Mouse (Mus musculus) lung, embryonic 14.5 days (tissue): Measurements from ENCODE around the gene Fryl. TPM values are rescaled to one million over a fixed set of nuclear protein-coding genes. Genes with fewer than 3 reads are reported as not detected.

ENCODE experiments used
- ATAC-seq: fragments of 200-750 bp; cut with Nextera tagmentation; 2 replicates; pipeline ENCODE4 v1.8.0; 2017; ENCODE audit warnings: mild to moderate bottlenecking, moderate TSS enrichment, moderate library complexity; ENCODE audit not compliant: insufficient read depth
- DNase-seq: peaks from one replicate; pipeline ENCODE4 v3.0.0-alpha.2; 2015
- H3K27ac ChIP-seq: fragments of 300-500 bp; sonication (generic); 2 replicates; pipeline ENCODE4 v1.5.1; 2014; ENCODE audit warnings: low read depth, mild to moderate bottlenecking, moderate library complexity
- H3K27me3 ChIP-seq: fragments of 300-500 bp; sonication (generic); 2 replicates; pipeline ENCODE4 v1.6.1; 2014; ENCODE audit warnings: low read length, control low read depth; ENCODE audit not compliant: insufficient read depth
- H3K36me3 ChIP-seq: fragments of 300-500 bp; sonication (generic); 2 replicates; pipeline ENCODE4 v1.6.1; 2014; ENCODE audit warnings: control low read depth; ENCODE audit not compliant: insufficient read depth
- H3K4me1 ChIP-seq: fragments of 300-500 bp; sonication (generic); 2 replicates; pipeline ENCODE4 v1.6.1; 2014; ENCODE audit warnings: antibody characterized with exemption, control low read depth; ENCODE audit not compliant: insufficient read depth
- H3K4me2 ChIP-seq: fragments of 300-500 bp; sonication (generic); 2 replicates; pipeline ENCODE4 v1.6.1; 2014; ENCODE audit warnings: mild to moderate bottlenecking
- H3K4me3 ChIP-seq: fragments of 300-500 bp; sonication (generic); 2 replicates; pipeline ENCODE4 v1.5.1; 2014; ENCODE audit warnings: low read depth, low read length
- H3K9ac ChIP-seq: fragments of 300-500 bp; sonication (generic); 2 replicates; pipeline ENCODE4 v1.6.1; 2014
- H3K9me3 ChIP-seq: fragments of 300-500 bp; sonication (generic); 2 replicates; pipeline ENCODE4 v1.6.1; 2016; ENCODE audit warnings: low read depth, low read length, control low read depth
- CTCF ChIP-seq: IDR thresholded peaks from 2 replicates; pipeline ENCODE4 v1.5.1; 2016; ENCODE audit warnings: antibody characterized with exemption, low read depth
- WGBS: fragments of 180-500 bp; shearing (Covaris S2); extraction: QIAGEN DNeasy Blood & Tissue Kit; methylation state at CpG from one replicate; pipeline ENCODE4 v1.1.7; 2014; 5-methylcytosine and 5-hydroxymethylcytosine counted together
- polyA plus RNA-seq: library from polyadenylated mRNA; unstranded; fragments of >200 nt; fragmentation: Nextera tagmentation; extraction: Ambion mirVana; gene quantifications from 2 replicates; pipeline ENCODE4 v1.2.1, GENCODE M21; 2014

Gene Fryl
- polyA plus RNA-seq, 1 experiment from 2014 or later = 22.6 TPM

DNA sequence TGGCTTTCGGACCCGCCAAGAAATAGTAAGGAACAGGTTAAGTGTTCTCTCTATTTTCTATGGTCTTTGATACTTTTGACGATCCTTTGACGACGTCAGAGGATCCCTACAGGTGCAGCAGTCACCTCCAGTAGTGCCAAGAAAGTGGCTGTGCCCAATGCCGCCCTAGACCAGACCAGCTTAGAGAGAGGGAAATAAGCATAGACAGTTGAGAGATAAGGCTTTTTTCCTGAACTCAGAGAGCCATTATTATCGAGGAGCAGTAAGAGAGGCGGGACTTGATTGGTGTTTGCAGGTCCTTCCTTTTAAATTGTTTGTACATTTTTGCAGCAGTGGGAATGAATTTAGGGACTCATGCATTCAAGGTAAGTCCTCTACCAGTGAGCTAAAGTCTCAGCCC, 1.3 kb upstream of the Fryl start:
- peak overlapping the region; percentile 91; the same call in 1 of the 2 replicates for H3K4me3 ChIP-seq
- 52% methylated on average over 8 of the region's 8 CpGs for WGBS
- no peaks in the 10 kb centered on the region for H3K36me3 ChIP-seq
- H3K9me3 ChIP-seq = no peaks in the 10 kb centered on the region
- H3K4me2 ChIP-seq = peak overlapping the region; percentile 77
- H3K9ac ChIP-seq = no peak overlapping the region
- no peak overlapping the region for H3K27ac ChIP-seq
- no peaks in the 10 kb centered on the region for H3K4me1 ChIP-seq
- no peak for ATAC-seq
- no peak for DNase-seq
- no peak for TF ChIP-seq CTCF
- no peaks in the 10 kb centered on the region for H3K27me3 ChIP-seq

DNA sequence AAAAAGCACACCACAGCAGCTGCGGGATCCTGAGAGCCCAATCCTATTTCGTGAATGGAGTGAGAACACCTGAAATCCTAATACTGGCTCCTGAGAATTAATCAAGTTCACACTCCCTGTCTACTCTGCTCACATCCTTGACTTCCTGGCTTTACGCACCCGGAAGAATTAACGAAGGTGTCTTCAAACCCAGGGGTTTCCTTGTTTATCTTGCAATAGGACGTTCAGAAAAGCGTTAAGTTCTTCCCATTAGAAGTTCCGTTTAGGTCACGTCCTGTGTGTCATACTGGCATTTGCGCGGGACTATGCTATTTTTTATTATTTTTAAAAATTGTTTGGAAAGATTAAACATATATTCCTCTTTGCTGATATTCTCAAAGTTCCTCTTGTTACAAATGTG, 677 bp upstream of the Fryl start:
- DNase-seq = no peak
- WGBS = 1% methylated on average over 11 of the region's 11 CpGs
- Histone ChIP-seq H3K4me3 (peak overlapping the region; percentile 91), H3K36me3 (no peaks in the 10 kb centered on the region), H3K4me1 (no peaks in the 10 kb centered on the region), H3K9me3 (no peaks in the 10 kb centered on the region), H3K4me2 (peak overlapping the region; percentile 77), H3K9ac (peak overlapping the region; percentile 14; the same call in 1 of the 2 replicates), H3K27me3 (no peaks in the 10 kb centered on the region), H3K27ac (no peak overlapping the region)
- TF ChIP-seq CTCF = no peak
- ATAC-seq = no peak

DNA sequence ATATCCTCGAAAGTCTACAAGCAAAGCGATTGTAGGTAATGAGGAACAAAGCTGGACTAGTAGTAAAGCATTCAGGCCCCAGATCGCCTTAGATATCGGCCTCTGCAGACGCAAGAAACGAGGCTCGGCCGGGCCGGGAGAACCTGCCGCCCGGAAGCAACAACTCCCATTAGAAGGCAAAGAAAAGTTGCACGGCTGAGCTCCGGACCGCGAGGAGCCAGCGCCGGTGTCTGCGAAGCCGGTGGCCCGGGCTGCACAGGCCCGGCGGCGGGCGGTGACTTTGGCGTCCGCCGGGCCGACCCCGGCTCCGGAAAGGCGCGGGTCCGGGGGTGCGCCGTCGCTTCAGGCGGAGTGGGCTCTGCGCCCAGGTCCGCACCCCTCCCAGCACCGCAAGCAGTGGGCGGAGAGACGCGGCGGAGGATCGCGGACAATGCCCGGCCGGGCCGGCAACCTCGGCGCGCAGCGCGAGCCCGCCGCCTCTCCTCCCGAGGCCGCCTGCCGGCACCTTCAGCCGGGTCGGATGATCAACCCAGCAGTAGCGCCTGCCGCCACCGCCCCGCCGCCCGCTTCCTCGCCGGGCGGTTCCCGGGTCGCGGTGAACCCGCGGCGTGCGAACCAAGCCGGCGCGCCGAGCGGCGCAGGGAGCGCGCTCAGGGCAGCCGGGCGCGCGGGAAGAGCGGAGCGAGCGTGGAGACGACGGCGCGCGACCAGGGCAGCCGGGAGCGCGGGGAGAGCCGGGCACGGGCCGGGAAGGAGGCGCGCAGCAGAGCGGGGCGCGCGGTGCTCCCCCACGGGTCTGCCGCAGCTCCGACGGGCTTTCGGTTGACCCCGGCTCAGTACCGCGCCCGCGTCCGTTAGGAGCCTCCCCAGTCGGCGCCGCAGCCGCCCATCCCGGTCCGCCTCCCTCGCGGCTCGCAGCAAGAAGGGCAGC, 833 bp downstream of the Fryl start:
- under 1% methylated on average over 99 of the region's 129 CpGs for WGBS
- ATAC-seq = peak; percentile 51
- H3K4me1 ChIP-seq = no peaks in the 10 kb centered on the region
- H3K36me3 ChIP-seq = no peaks in the 10 kb centered on the region
- no peak for TF ChIP-seq CTCF
- H3K27me3 ChIP-seq = no peaks in the 10 kb centered on the region
- peak; percentile 82 for DNase-seq
- peak overlapping the region; percentile 78 for H3K4me2 ChIP-seq
- no peaks in the 10 kb centered on the region for H3K9me3 ChIP-seq
- H3K4me3 ChIP-seq = peak overlapping the region; percentile 91
- H3K27ac ChIP-seq = peak overlapping the region; percentile 95
- H3K9ac ChIP-seq = peak overlapping the region; percentile 79

DNA sequence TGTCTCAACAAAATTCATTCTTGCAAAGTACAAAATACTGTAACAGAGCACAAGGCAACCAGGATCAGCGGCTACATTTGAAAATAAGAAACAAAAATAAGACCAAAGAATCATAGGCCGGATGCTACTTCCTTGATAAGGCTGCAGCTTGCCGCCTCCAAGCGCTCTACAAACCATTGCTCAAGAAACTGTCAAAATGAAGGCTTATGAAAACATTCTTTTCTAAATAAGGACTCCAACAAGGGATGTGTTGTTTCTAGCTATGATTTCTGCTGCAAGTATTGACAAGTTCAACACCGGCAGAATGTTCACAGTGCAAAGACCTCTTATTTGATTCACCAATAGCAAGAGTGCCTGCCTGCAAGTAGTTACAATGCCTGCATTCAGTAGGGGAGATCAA, 1.8 kb downstream of the Fryl start:
- Histone ChIP-seq H3K27me3 (no peaks in the 10 kb centered on the region), H3K4me1 (no peaks in the 10 kb centered on the region), H3K9me3 (no peaks in the 10 kb centered on the region), H3K4me3 (peak overlapping the region; percentile 91), H3K36me3 (no peaks in the 10 kb centered on the region), H3K27ac (no peak overlapping the region), H3K9ac (peak overlapping the region; percentile 79), H3K4me2 (peak overlapping the region; percentile 78)
- 20% methylated on average over 5 of the region's 5 CpGs for WGBS
- TF ChIP-seq CTCF = no peak
- ATAC-seq (no peak), DNase-seq (peak; percentile 43)

DNA sequence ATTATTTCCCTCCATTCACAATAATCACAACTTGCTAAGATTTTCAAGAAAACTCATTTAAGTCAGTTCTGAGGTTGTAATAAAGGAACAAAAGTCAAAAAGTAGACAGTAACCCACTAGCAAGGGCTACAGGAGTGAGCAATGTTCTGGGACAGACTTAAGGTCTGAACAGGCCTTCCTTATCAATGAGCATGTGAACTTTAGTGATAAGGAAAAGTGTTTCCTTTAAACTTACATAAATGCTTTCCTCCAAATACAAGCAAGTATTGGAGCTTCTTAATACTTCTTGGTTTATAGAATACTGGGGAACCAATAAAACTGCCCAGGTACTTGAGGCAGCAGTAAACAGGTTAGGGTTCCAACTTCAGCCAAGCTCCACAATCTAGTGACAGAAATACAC, 3.7 kb downstream of the Fryl start:
- H3K4me3 ChIP-seq = no peak overlapping the region
- H3K9me3 ChIP-seq = no peaks in the 10 kb centered on the region
- DNase-seq = no peak
- no peak for TF ChIP-seq CTCF
- no peak for ATAC-seq
- no peaks in the 10 kb centered on the region for H3K4me1 ChIP-seq
- 0 out of 2 replicates have a peak, but pooled peaks cover 3% of the 10 kb centered on the region for H3K36me3 ChIP-seq
- no peak overlapping the region for H3K27ac ChIP-seq
- H3K27me3 ChIP-seq = no peaks in the 10 kb centered on the region
- H3K4me2 ChIP-seq = no peak overlapping the region
- H3K9ac ChIP-seq = no peak overlapping the region

DNA sequence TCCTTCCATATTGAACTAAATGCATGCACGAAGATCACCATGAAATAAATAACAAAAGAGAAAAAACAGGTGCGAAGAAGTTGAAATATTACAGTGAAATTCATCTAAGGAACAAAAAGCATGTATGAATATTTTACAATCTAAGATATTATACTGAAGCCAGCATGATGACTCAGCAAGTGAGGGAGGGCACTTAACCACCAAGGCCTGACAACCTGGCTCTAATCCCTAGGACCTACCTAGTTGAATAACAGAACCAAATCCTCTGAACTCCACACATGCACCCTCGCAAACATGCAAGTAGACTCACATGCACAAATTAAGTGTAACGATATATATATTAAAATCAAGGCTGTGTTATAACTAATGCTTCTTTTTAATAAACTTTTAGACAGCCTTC, 7.1 kb downstream of the Fryl start:
- 0 out of 2 replicates have a peak, but pooled peaks cover 3% of the 10 kb centered on the region for H3K36me3 ChIP-seq
- H3K4me2 ChIP-seq = no peak overlapping the region
- no peak overlapping the region for H3K27ac ChIP-seq
- H3K4me1 ChIP-seq = no peaks in the 10 kb centered on the region
- DNase-seq (no peak), ATAC-seq (no peak)
- no peaks in the 10 kb centered on the region for H3K9me3 ChIP-seq
- no peak overlapping the region for H3K9ac ChIP-seq
- H3K27me3 ChIP-seq = no peaks in the 10 kb centered on the region
- TF ChIP-seq CTCF = no peak
- no peak overlapping the region for H3K4me3 ChIP-seq
- WGBS = 93% methylated on average over 4 of the region's 4 CpGs

DNA sequence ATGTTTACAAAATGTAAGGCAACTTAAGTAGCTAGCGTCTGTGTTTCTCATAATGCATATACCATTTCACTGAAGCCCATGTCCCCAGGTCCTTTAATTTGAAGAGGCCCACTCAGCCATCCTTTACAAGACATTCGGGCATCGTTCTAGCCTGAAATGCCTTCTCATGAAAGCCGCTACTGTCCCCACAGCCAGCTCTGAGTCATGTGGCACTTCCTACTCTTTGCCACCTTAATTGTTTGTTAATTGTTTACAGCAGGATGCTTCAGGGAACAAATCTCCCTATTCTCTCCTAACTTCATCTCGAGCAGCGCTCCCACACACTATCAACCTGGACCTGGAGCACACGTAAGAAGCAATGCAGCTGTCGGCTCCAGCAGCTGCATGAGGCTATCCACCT, 8.2 kb downstream of the Fryl start:
- WGBS = 77% methylated on average over 8 of the region's 8 CpGs
- no peaks in the 10 kb centered on the region for H3K27me3 ChIP-seq
- DNase-seq (no peak), ATAC-seq (no peak)
- H3K4me1 ChIP-seq = no peaks in the 10 kb centered on the region
- no peak overlapping the region for H3K9ac ChIP-seq
- H3K36me3 ChIP-seq = 0 out of 2 replicates have a peak, but pooled peaks cover 3% of the 10 kb centered on the region
- H3K27ac ChIP-seq = no peak overlapping the region
- H3K9me3 ChIP-seq = no peaks in the 10 kb centered on the region
- H3K4me3 ChIP-seq = no peak overlapping the region
- TF ChIP-seq CTCF = no peak
- H3K4me2 ChIP-seq = no peak overlapping the region
